Mouse (Mus musculus) kidney, adult 18-20 months (tissue): ENCODE measurements around the gene Car5a.

Experiments
- DNase-seq: peaks from one replicate; pipeline ENCODE4 v3.0.0; 2021

Gene Car5a

DNA sequence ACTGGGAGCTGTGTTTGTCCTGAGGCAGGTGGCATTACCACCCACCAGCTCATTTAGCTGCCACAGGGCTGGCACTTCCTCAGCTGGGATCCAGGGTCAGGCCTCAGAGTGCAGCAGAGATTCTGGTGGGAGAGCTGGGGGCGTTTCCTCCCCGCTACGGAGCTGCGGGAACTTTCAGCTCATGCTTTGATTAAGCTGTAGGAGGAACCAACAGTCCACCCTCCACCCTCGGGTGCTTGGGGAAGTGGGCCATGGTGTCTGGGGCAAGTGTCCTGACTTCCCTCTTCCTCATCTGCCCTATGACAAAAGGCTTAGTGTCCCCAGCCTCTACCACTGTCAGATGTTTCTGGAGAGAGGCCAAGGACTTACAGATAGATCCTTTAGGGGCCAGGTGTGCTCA, 67.5 kb downstream of the Car5a start:
- no peak for DNase-seq

DNA sequence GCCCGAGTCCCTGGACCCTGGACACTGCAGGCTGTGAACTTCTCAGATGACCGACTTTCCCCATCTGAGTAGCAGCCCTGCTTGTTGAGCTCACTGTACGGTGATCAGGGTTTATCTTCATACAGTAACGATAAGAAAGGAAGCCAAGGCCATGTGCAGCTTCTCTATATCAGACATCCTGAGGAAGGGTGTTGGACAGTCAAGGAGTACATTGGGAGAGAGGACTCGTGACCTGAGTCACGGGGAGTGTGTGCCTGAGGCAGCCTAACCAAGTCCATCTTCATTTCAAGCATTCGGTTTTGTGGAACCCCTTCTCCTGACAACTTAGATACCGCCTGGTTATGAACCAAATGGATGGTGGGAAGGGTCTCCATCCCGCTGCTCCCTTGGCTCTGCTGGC, 69.2 kb downstream of the Car5a start:
- DNase-seq, result no peak

DNA sequence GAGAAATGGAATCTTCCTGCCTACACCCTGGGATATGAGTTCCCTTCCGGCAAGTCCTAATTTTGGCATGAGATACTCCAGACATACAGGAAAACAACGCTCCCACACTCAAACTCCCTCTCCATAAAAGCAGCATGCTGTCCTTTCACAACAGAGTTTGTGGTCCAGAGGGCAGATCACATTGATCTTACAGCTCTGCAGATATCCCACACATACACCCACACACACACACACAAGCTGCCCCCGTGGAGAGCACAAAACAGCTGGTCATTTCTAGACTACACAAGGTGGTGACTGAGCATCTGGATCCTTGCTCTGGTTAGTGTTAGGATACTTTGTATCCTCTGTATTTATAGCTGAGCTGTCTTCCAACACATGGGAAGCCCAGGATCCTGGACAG, 69.7 kb downstream of the Car5a start:
- no peak for DNase-seq

DNA sequence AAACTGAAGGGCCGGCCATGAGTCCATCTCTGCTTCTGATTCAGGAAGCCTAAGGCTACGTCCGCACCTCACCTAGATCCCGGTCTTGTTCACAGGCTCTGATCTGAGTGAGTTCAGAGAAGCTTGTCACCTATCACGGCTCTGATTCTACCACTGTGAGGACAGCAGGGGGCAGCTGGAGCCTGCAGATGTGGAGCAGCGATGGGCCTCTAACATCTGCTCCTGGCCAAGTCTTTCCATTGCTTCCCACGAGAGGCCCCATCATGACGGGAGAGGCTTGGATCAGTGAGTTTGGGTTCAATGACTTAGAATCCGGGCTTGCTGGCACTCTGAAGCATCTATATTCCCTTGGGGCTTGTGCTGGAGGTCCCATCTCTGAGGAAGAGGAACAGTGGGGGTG, 70.7 kb downstream of the Car5a start:
- peak; percentile 73 for DNase-seq

DNA sequence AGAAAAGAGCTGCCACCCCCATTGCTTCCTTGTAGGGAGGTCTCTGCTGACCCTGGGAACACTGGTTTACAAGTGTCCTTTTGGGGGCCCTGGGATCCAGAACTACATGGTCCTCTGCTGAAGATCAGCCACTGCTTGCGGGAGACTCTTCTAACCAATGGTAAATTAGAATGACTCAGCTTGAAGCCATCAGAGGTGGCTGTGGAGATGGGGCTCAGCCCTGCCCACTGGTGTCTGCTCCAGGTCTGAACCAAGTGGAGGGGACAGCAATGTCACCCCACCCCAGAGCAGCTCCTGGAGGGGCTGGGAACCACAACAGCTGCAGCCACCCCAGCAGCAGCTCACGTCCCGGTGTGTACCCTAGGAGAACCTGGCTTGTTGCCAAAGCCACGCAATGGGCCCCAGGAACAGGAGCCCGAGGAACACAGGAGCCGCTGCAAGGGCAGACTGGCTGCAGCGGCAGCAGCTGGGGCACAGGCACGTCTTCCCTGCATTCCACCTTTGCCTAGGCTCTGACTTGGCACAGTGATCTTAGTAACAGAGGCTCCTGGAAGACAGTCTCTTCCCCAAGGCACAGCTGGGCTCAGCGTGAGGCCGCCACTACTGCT, 72.8 kb downstream of the Car5a start:
- no peak for DNase-seq

DNA sequence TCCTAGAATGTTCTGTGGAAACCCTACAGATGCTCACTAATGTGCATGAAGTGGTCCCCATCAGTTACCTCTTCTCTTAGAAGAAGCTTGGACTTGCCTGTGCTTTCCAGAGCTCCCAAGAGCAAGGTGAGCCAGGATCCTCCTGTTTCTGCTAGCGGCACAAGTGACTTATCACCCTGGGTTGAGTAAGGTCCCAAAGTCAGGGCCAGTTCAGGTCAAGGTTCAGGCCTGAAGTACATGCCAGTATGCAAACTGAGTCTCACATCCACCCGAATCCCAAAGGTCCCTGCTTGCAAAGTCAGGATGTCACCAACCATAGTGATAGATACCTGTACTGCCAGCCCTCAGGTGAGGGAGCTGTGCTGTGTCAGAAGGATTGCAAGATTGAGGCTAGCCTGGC, 74.5 kb downstream of the Car5a start:
- no peak for DNase-seq

DNA sequence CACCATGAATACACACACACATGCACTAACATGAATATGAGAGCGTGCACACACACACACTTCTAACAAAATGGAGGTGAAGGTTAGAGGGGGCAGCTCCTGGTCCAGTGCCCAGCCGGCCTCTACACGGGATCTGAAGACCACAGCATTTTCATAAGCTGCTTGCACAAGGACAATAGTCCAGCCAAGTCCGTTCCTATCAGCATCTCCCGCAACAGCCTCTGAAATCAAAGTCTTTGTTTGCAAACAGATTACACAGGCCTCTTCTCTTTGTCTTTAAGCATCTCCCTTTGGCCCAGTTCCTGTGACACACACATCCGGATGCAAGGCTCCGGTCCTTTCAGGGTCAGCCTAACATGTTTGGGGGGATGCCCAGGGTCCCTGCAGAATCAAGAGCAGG, 75.8 kb downstream of the Car5a start:
- no peak for DNase-seq

DNA sequence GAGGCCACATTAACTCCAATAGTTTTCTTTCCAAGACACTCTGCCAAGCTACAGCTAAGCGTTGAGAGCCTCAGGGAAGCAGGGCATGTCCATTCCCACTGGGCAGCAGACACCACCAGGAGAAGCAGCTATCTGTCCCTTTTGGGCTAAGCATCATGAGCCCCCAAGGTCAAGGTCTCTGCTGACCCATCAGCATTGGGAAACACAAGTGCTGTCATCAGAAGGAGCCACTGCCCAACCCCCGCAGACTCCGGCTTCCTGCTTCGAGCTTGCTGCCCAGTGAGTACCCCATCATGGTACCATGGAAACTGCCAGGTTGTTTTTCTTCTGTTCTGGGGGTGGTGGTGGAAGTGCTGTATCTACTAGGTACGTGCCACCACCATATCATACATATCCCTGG, 76.5 kb downstream of the Car5a start:
- DNase-seq, result no peak
